22 mouse cellular contexts compared by ENCODE assay signal in the genomic region with DNA sequence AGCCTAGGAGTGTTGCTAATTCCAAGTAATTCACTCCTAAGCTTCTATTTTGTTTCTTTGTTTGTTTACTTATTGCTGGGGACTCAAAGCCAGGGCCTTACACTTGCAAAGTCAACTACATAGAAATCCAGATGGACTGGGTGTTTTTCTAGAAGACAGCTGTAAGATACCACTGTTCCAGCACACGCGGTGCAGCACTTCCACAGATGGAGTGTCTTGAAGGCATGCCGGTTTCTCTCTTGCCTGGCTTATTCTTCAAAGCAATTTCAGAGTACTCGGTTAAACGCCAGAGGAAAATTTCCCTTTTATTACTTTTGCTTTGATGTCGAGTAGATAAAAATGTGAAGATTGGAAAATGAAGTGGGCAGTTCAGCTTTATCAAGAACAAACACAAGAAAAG.
DNase-seq lines count a peak whose midpoint lies in the region; ATAC-seq and TF ChIP-seq lines count a peak whose summit lies in the region.
"Had no signal": no experiment of that assay in that cellular context is flagged by ENCODE, and none has a peak within 500 bp of the region (broad histone marks: within the 10 kb centered on the region; RNA-seq: fewer than 3 reads in every experiment).

No protein-coding gene starts in this region.

- no peaks in the 10 kb centered on the region for H3K27me3 ChIP-seq in forebrain, postnatal 0 days (ENCODE audit: insufficient read depth, low read length)
- no peaks in the 10 kb centered on the region for H3K27me3 ChIP-seq in forebrain, embryonic 13.5 days
- H3K27me3 ChIP-seq: CH12.LX; embryonic facial prominence, embryonic 15.5 days; forebrain, embryonic 15.5 days; heart, embryonic 13.5 days; hindbrain, embryonic 15.5 days; Patski had no signal

- no peaks in the 10 kb centered on the region for H3K4me1 ChIP-seq in forebrain, postnatal 0 days (ENCODE audit: insufficient read depth)
- H3K4me1 ChIP-seq in forebrain, embryonic 13.5 days, result no peaks in the 10 kb centered on the region
- H3K4me1 ChIP-seq: embryonic facial prominence, embryonic 15.5 days; forebrain, embryonic 10.5 days; forebrain, embryonic 15.5 days; hindbrain, embryonic 15.5 days had no signal

- TF ChIP-seq CTCF in forebrain, postnatal 0 days (IDR thresholded peaks at IDR 0.05; ENCODE audit: low read depth), result no peak

- peak; percentile 11 for DNase-seq in forebrain, postnatal 0 days
- peak; percentile 11 for DNase-seq in layer of hippocampus, adult 11-12 months (ENCODE audit: low spot score)
- no peak for DNase-seq in layer of hippocampus, postnatal 10 days (ENCODE audit: low spot score in 2 of 2)
- DNase-seq in lung, postnatal 36 days, result peak; percentile 0
- no peak for DNase-seq in lung, postnatal 14 days
- DNase-seq in telencephalon, adult 2 months (ENCODE audit: low read depth, low spot score), result peak; percentile 18
- DNase-seq: cerebellum, adult 2 months; cerebellum, postnatal 10 days; embryo, embryonic 11 days; gastrocnemius, adult 2 months; gastrocnemius, postnatal 25 days; heart, postnatal 36 days had no signal

- no peaks in the 10 kb centered on the region for H3K36me3 ChIP-seq in forebrain, postnatal 0 days (ENCODE audit: insufficient read depth)
- H3K36me3 ChIP-seq in forebrain, embryonic 13.5 days (ENCODE audit: poor library complexity, severe bottlenecking), result no peaks in the 10 kb centered on the region
- H3K36me3 ChIP-seq: embryonic facial prominence, embryonic 15.5 days; forebrain, embryonic 10.5 days; forebrain, embryonic 15.5 days; heart, embryonic 13.5 days; hindbrain, embryonic 15.5 days had no signal

- ATAC-seq in forebrain, postnatal 0 days, result no peak
- no peak for ATAC-seq in forebrain, embryonic 13.5 days
- ATAC-seq: activated CD4-positive, CD25-positive, alpha-beta regulatory T cell, adult 4 months; forebrain, embryonic 15.5 days; Patski had no signal

- no peak overlapping the region for H3K27ac ChIP-seq in forebrain, postnatal 0 days (ENCODE audit: low read depth, low read length)
- H3K27ac ChIP-seq in forebrain, embryonic 13.5 days, result no peak overlapping the region
- H3K27ac ChIP-seq: embryonic facial prominence, embryonic 15.5 days; forebrain, embryonic 10.5 days; forebrain, embryonic 15.5 days; gastrocnemius, adult 2 months; heart, embryonic 13.5 days; hindbrain, embryonic 15.5 days had no signal

- no peak overlapping the region for H3K4me2 ChIP-seq in forebrain, postnatal 0 days (ENCODE audit: low read depth)
- H3K4me2 ChIP-seq in forebrain, embryonic 13.5 days, result no peak overlapping the region
- H3K4me2 ChIP-seq: embryonic facial prominence, embryonic 15.5 days; forebrain, embryonic 15.5 days; heart, embryonic 13.5 days; hindbrain, embryonic 15.5 days had no signal

- no peak overlapping the region for H3K9ac ChIP-seq in forebrain, postnatal 0 days
- no peak overlapping the region for H3K9ac ChIP-seq in forebrain, embryonic 13.5 days
- H3K9ac ChIP-seq: embryonic facial prominence, embryonic 15.5 days; forebrain, embryonic 15.5 days; heart, embryonic 13.5 days; hindbrain, embryonic 15.5 days had no signal

- no peaks in the 10 kb centered on the region for H3K9me3 ChIP-seq in forebrain, postnatal 0 days (ENCODE audit: low read length)
- H3K9me3 ChIP-seq in forebrain, embryonic 13.5 days (replicated peaks), result no peaks in the 10 kb centered on the region
- H3K9me3 ChIP-seq: embryonic facial prominence, embryonic 15.5 days; forebrain, embryonic 10.5 days; forebrain, embryonic 15.5 days; heart, embryonic 13.5 days; hindbrain, embryonic 15.5 days had no signal

- H3K4me3 ChIP-seq in forebrain, postnatal 0 days (ENCODE audit: low read depth, low read length), result no peak overlapping the region
- H3K4me3 ChIP-seq in forebrain, embryonic 13.5 days, result no peak overlapping the region
- H3K4me3 ChIP-seq: embryonic facial prominence, embryonic 15.5 days; erythroblast, embryonic 14.5 days; forebrain, embryonic 10.5 days; forebrain, embryonic 15.5 days; gastrocnemius, adult 2 months; heart, embryonic 13.5 days; hindbrain, embryonic 15.5 days had no signal

- WGBS in forebrain, postnatal 0 days, result 77% methylated on average over 6 of the region's 6 CpGs
- 79% methylated on average over 6 of the region's 6 CpGs for WGBS in forebrain, embryonic 13.5 days

Comparison
In these comparisons a context has a peak if more than half of its experiments do, and no peak if none do; other contexts are left out.
1. DNase-seq: peak in forebrain, postnatal 0 days (single experiment), layer of hippocampus, adult 11-12 months (single experiment), lung, postnatal 36 days (single experiment) and telencephalon, adult 2 months (single experiment); none in layer of hippocampus, postnatal 10 days (0 of 2) and lung, postnatal 14 days (single experiment).